Mouse (Mus musculus): ENCODE results near the gene Sectm1b.

DNA sequence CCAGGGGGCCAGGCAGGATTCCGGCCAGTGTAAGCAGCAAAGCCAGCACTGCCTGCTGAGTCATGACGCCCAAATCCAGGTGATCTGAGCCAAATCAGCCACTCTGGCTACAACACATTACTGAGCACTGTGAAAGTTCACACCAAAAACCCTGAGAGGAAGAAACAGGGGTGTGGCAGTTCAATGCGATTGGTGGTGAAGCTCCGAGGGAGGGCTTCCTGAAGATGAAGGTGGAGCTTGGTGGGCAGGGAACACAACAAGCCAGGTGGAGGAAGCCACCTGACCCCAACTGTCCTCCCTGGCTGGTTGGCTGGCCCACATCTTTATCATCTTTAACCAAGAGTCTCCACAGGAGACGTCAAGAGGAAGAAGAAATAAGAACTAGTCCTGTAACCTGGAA, 24.1 kb downstream of the Sectm1b start, which contains the start of gene Cd7:
- TF ChIP-seq CTCF (IDR thresholded peaks at IDR 0.05; ENCODE audit: low read depth) (no peak), EP300 (optimal IDR thresholded peaks at IDR 0.05) (no peak)

All from stomach, postnatal 0 days (tissue).